Mouse (Mus musculus): ENCODE measurements at regions not wholly inside any gene's neighbourhood (a gene's known extent, or its start where the extent isn't known, plus 50 kb on each side); places are given as distances from the start of the nearest gene placed in this dataset.

- TF ChIP-seq POLR2A (IDR thresholded peaks at IDR 0.05; ENCODE audit: borderline replicate concordance, insufficient read depth, low read length) (no peak), CTCF (IDR thresholded peaks at IDR 0.05; ENCODE audit: borderline replicate concordance, insufficient read depth, low read depth, low read length) (no peak)
Observed at GRCm38 (mm10) chr8:127771781-127772180, 586.6 kb upstream of the Nrp1 start.
